Mouse (Mus musculus) thymus, postnatal 25 days (tissue): ENCODE results near the gene Zfp712.

Experiments
- DNase-seq: peaks from one replicate; pipeline ENCODE4 v3.0.0; 2022

Zfp712 gene

DNA sequence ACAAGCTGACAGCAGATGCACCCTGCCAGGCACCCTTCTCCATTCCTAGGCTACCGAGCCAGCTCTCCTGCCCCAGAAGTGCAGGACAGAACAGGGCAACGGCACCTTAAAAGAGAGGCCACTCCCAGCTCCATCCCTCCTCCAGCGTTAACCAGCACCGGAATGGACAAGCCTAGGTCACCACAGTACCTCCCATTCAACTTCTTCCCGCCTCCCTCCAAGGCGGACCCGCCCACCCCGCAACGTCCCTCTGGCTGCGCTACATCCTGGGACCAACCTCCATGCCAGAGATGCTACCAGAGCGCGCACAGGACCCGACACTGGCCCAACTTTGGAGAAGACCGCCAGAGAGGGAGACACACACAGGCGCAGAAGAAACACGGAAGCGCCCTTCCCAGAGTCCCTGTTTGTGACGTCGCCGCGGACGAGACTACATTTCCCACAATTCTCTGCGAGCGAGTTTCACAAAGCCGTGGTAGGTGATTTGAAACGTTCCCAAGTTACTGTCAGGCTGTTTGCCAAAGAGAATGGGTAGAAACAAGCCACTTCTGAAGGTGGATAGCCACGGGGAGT, at the start of gene Zfp712:
Gene Zfp712 (minus strand): TSS at position 385 of the 573 bp plus-strand sequence.
- DNase-seq = peak; percentile 89

DNA sequence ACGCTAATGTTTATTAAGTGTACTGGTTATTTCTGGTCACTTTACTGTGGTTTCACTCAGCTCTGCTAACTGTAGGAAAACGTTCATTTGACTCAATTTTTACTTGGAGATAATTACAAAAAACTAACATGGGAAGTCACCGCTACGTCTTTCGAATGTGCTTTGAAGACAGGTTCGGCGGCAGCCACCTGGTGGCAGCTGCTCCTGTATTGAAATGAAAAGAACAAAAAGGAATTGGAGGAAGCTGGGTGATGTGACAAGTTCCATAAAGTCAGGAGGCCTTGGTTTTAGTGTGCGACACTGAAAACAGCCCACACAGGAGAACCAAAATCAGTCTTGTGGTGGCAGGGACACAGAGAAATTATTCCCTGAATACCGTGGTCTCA, 47.8 kb upstream of the Zfp712 start:
- DNase-seq = no peak

DNA sequence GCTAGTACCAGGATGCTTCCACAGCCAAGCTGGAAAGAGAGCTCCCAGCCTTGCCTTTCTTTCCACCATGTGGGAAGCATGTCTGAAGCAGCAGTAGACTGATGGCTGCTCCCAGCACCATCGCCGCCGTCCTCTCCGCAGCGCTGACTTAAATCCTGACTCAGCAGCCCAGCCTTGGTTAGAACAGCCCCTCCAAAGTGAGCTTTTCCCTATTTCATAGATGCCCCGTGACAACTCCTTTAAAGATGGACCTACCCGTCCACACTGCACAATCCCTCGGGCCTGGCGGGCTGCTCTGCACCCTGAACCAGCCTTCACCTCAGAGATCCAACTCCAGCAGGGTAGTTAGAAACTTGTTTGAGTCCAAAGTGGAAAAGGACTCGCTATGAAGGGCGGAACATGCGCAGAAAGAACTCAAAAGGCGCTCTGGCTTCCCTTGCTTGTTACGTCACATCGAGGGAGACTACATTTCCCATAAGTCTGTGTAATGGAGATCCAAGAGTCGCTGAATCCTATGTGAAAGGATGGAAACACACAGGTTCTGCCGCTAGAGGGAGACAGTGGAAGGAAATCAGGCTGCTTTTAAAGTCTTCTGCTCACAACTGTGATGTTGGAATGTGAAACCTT, 47.3 kb upstream of the Zfp712 start, which contains the start of gene Gm28557:
Gene Gm28557 (minus strand): TSS at position 411 of the 627 bp plus-strand sequence.
- peak; percentile 89 for DNase-seq

DNA sequence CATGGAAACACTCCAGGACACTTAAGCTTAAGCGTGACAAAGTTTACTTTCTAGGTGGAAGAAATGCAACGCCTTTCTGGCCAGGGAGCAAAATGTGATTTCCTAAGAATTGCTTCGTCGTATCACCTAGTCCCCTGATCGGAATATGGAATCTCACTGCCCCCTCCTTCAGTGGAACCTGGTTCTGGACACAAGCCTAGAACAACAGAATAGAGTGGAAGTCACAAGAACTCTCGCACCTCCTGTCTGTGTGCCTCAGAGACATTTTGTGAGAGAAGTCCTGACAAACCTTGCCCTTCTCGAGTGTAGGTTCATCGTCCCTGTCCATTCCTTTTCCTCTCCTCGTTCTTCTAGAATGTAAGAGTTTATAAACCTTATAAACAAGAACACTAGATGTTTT, 46.7 kb upstream of the Zfp712 start:
- DNase-seq = no peak

GRCm38 (mm10) chr13:67097876-67098275, 36.9 kb upstream of the Zfp712 start, which contains the start of gene Zfp708:
Zfp708 (minus strand) TSS chr13:67097976.
- no peak for DNase-seq

- no peak for DNase-seq
Observed at GRCm38 (mm10) chr13:67090154-67090553, 29.2 kb upstream of the Zfp712 start.

- DNase-seq = no peak
Observed at GRCm38 (mm10) chr13:67081946-67082345, 21.0 kb upstream of the Zfp712 start.

DNA sequence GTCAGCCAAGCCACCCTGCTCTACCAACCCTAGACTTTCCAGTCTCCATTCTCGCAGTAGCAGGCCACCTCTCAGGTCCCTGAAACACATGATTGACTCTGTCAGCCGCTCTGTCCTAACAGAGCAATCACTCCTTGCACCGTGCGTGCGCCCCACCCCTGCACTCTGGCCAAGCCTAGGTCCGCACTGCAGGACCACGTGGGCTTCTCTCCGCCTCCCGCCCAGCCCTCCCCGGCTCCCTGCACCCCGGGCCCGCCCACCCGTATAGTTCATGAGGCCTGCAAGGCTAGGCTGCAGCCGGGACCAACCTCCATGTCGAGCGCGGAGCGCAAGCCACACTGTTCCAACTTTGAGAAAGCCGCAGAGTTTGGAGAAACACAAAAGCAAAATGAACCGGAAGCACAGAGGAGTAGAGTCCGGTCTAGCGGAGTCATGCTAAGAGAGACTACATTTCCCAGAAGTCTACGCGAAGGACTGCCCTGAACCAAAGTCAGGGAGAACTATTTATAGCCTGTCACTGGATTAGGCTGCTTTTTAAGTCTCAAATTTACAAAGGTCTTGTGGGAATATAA, 20.3 kb upstream of the Zfp712 start:
- DNase-seq = peak; percentile 58

DNA sequence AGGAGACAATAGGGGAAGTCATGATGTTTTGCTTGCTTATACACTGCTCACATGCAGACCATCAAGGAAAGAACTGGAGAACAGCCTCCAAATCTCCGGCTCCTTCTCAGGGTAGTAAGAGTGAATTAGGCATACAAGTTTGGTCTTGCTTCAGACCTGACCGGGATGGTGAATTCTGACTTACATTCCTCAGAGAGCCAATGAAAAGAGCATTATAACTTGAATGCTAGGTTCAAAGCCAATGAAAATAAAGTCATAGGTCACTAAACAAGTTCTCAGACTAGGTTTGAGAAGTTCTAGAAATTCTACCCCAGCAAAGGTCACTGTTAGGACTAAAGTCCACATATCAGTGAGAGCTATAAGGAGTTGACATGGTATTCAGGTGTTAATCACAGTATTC, 16.3 kb upstream of the Zfp712 start:
- DNase-seq = no peak

GRCm38 (mm10) chr13:67072786-67073185, 11.8 kb upstream of the Zfp712 start:
- DNase-seq = no peak

- no peak for DNase-seq
Observed at GRCm38 (mm10) chr13:67065386-67065785, 4.4 kb upstream of the Zfp712 start.

- no peak for DNase-seq
Observed at GRCm38 (mm10) chr13:67062427-67062826, 1.5 kb upstream of the Zfp712 start.

GRCm38 (mm10) chr13:67060161-67060785, 697 bp downstream of the Zfp712 start:
- no peak for DNase-seq
